Mouse (Mus musculus) MEL (cell line): Measurements from ENCODE around the gene Pla2g2c. TPM values are rescaled to one million over a fixed set of nuclear protein-coding genes. Genes with fewer than 3 reads are reported as not detected.

Experiments
- DNase-seq: peaks from one replicate; pipeline ENCODE4 v3.0.0; 2011; ENCODE audit warnings: low read depth, low spot score
- H3K27ac ChIP-seq: 2 replicates; pipeline ENCODE4 v1.5.1; 2012; ENCODE audit warnings: low read depth, mild to moderate bottlenecking, control low read depth, low read length, moderate library complexity; ENCODE audit not compliant: control insufficient read depth
- H3K27me3 ChIP-seq, 2 experiments: fragments of 150-350 bp in 1 of 2; sonication (generic) in 1 of 2; 2 replicates each; pipeline ENCODE4 v1.6.1; 2012; ENCODE audit warnings: low read length in 2 of 2, mild to moderate bottlenecking in 2 of 2, improper control_type of control experiment in 1 of 2, moderate library complexity in 1 of 2; ENCODE audit not compliant: insufficient read depth in 2 of 2, control insufficient read depth in 1 of 2
- H3K36me3 ChIP-seq, 2 experiments: 2 replicates each; pipeline ENCODE4 v1.6.1; 2012 to 2014; ENCODE audit warnings: low read length in 2 of 2, improper control_type of control experiment in 1 of 2, inconsistent platforms in 1 of 2, mild to moderate bottlenecking in 1 of 2; ENCODE audit not compliant: insufficient read depth in 2 of 2, control insufficient read depth in 1 of 2
- H3K4me1 ChIP-seq, 2 experiments: fragments of 150-350 bp in 1 of 2; sonication (generic) in 1 of 2; 2 replicates each; pipeline ENCODE4 v1.6.1; 2012; ENCODE audit warnings: low read length in 2 of 2, improper control_type of control experiment in 1 of 2, mild to moderate bottlenecking in 1 of 2; ENCODE audit not compliant: insufficient read depth in 2 of 2, control insufficient read depth in 1 of 2
- H3K4me3 ChIP-seq, 2 experiments: fragments of 150-350 bp in 1 of 2; sonication (generic) in 1 of 2; 2 replicates each; pipeline ENCODE4 v1.5.1; 2012; ENCODE audit warnings: low read depth in 2 of 2, low read length in 2 of 2, mild to moderate bottlenecking in 2 of 2, moderate library complexity in 2 of 2, control low read depth in 1 of 2, improper control_type of control experiment in 1 of 2; ENCODE audit not compliant: control insufficient read depth in 1 of 2, insufficient read depth in 1 of 2
- H3K79me2 ChIP-seq: 2 replicates; pipeline ENCODE4 v1.6.1; 2012; ENCODE audit warnings: mild to moderate bottlenecking, low read length, moderate library complexity; ENCODE audit not compliant: control insufficient read depth, poor library complexity, insufficient read depth
- H3K9ac ChIP-seq: 2 replicates; pipeline ENCODE4 v1.6.1; 2012; ENCODE audit warnings: low read depth, mild to moderate bottlenecking, control low read depth, low read length, moderate library complexity; ENCODE audit not compliant: control insufficient read depth, poor library complexity, severe bottlenecking
- H3K9me3 ChIP-seq: fragments of 150-350 bp; sonication (generic); replicated peaks from 2 replicates; pipeline ENCODE4 v1.6.1; 2012; ENCODE audit warnings: mild to moderate bottlenecking, low read length, improper control_type of control experiment, moderate library complexity; ENCODE audit not compliant: insufficient read depth
- BHLHE40 ChIP-seq: IDR thresholded peaks from 2 replicates; pipeline ENCODE4 v1.6.1; 2012; ENCODE audit warnings: low read depth, mild to moderate bottlenecking, inconsistent platforms, low read length, improper control_type of control experiment, borderline replicate concordance
- CHD2 ChIP-seq: IDR thresholded peaks from 2 replicates; pipeline ENCODE4 v1.6.1; 2011; ENCODE audit warnings: low read length, improper control_type of control experiment
- E2F4 ChIP-seq: IDR thresholded peaks from 2 replicates; pipeline ENCODE4 v1.6.1; 2011; ENCODE audit warnings: low read depth, low read length, improper control_type of control experiment, borderline replicate concordance
- ELF1 ChIP-seq: IDR thresholded peaks from 2 replicates; pipeline ENCODE4 v1.6.1; 2014; ENCODE audit warnings: low read depth, mild to moderate bottlenecking, inconsistent platforms, low read length, improper control_type of control experiment, moderate library complexity
- EP300 ChIP-seq, 2 experiments: IDR thresholded peaks; 2 replicates each; pipeline ENCODE4 v1.6.1; 2011; ENCODE audit warnings: improper control_type of control experiment in 2 of 2, low read length in 2 of 2, low read depth in 1 of 2, mild to moderate bottlenecking in 1 of 2
- ETS1 ChIP-seq: IDR thresholded peaks from 2 replicates; pipeline ENCODE4 v1.6.1; 2012; ENCODE audit warnings: low read depth, mild to moderate bottlenecking, inconsistent platforms, low read length, improper control_type of control experiment, moderate library complexity
- GABPA ChIP-seq: IDR thresholded peaks from 2 replicates; pipeline ENCODE4 v1.6.1; 2012; ENCODE audit warnings: low read depth, mild to moderate bottlenecking, inconsistent platforms, low read length, improper control_type of control experiment, moderate library complexity
- HCFC1 ChIP-seq: IDR thresholded peaks from 2 replicates; pipeline ENCODE4 v1.6.1; 2012; ENCODE audit warnings: low read depth, mild to moderate bottlenecking, inconsistent platforms, low read length, improper control_type of control experiment, moderate library complexity
- JUND ChIP-seq: IDR thresholded peaks from 2 replicates; pipeline ENCODE4 v1.6.1; 2011; ENCODE audit warnings: low read depth, mild to moderate bottlenecking, improper control_type of control experiment, low read length
- MAX ChIP-seq: IDR thresholded peaks from 2 replicates; pipeline ENCODE4 v1.6.1; 2011; ENCODE audit warnings: low read length, improper control_type of control experiment
- MAZ ChIP-seq: IDR thresholded peaks from 2 replicates; pipeline ENCODE4 v1.6.1; 2012; ENCODE audit warnings: low read depth, mild to moderate bottlenecking, inconsistent platforms, low read length, improper control_type of control experiment
- MXI1 ChIP-seq: IDR thresholded peaks from 2 replicates; pipeline ENCODE4 v1.6.1; 2011; ENCODE audit warnings: mild to moderate bottlenecking, low read depth, low read length, improper control_type of control experiment
- MYC ChIP-seq: IDR thresholded peaks from 2 replicates; pipeline ENCODE4 v1.6.1; 2011; ENCODE audit warnings: low read depth, mild to moderate bottlenecking, low read length, improper control_type of control experiment, moderate library complexity
- NELFE ChIP-seq: IDR thresholded peaks from 2 replicates; pipeline ENCODE4 v1.6.1; 2011; ENCODE audit warnings: low read depth, low read length, improper control_type of control experiment
- NRF1 ChIP-seq: IDR thresholded peaks from 2 replicates; pipeline ENCODE4 v1.6.1; 2014; ENCODE audit warnings: low read depth, mild to moderate bottlenecking, inconsistent platforms, low read length, improper control_type of control experiment, moderate library complexity; ENCODE audit not compliant: poor library complexity, insufficient read depth, severe bottlenecking
- POLR2A ChIP-seq, 2 experiments: IDR thresholded peaks; 2 replicates each; pipeline ENCODE4 v1.6.1; 2011 to 2012; ENCODE audit warnings: low read length in 2 of 2, mild to moderate bottlenecking in 2 of 2, control low read depth in 1 of 2, improper control_type of control experiment in 1 of 2, low read depth in 1 of 2, moderate library complexity in 1 of 2; ENCODE audit not compliant: control insufficient read depth in 1 of 2, insufficient read depth in 1 of 2, poor library complexity in 1 of 2
- POLR2AphosphoS2 ChIP-seq: IDR thresholded peaks from 2 replicates; pipeline ENCODE4 v1.6.1; 2011; ENCODE audit warnings: low read length, improper control_type of control experiment
- POLR2AphosphoS5 ChIP-seq: IDR thresholded peaks from 2 replicates; pipeline ENCODE4 v1.6.1; 2012; ENCODE audit warnings: low read depth, borderline replicate concordance, mild to moderate bottlenecking, inconsistent platforms, low read length, moderate library complexity, mixed read lengths
- SIN3A ChIP-seq: IDR thresholded peaks from 2 replicates; pipeline ENCODE4 v1.6.1; 2012; ENCODE audit warnings: low read length, improper control_type of control experiment, inconsistent platforms
- TBP ChIP-seq: IDR thresholded peaks from 2 replicates; pipeline ENCODE4 v1.8.0; 2011; ENCODE audit warnings: low read depth, low read length, improper control_type of control experiment
- TCF12 ChIP-seq: IDR thresholded peaks from 2 replicates; pipeline ENCODE4 v1.6.1; 2014; ENCODE audit warnings: low read depth, mild to moderate bottlenecking, inconsistent platforms, low read length, improper control_type of control experiment, moderate library complexity
- UBTF ChIP-seq: IDR thresholded peaks from 2 replicates; pipeline ENCODE4 v1.6.1; 2012; ENCODE audit warnings: low read depth, mild to moderate bottlenecking, inconsistent platforms, low read length, improper control_type of control experiment, moderate library complexity, borderline replicate concordance; ENCODE audit not compliant: insufficient read depth
- USF1 ChIP-seq: IDR thresholded peaks from 2 replicates; pipeline ENCODE4 v1.6.1; 2014; ENCODE audit warnings: low read depth, mild to moderate bottlenecking, inconsistent platforms, low read length, improper control_type of control experiment, moderate library complexity
- USF2 ChIP-seq, 2 experiments: IDR thresholded peaks; 2 replicates each; pipeline ENCODE4 v1.6.1; 2011 to 2012; ENCODE audit warnings: improper control_type of control experiment in 2 of 2, low read length in 2 of 2, borderline replicate concordance in 1 of 2, inconsistent platforms in 1 of 2, low read depth in 1 of 2, mild to moderate bottlenecking in 1 of 2; ENCODE audit not compliant: insufficient read depth in 1 of 2
- ZNF384 ChIP-seq: IDR thresholded peaks from 2 replicates; pipeline ENCODE4 v1.6.1; 2012; ENCODE audit warnings: low read depth, mild to moderate bottlenecking, inconsistent platforms, low read length, improper control_type of control experiment
- polyA plus RNA-seq, 2 experiments: library from polyadenylated mRNA; stranded (reverse) in 1 of 2; unstranded in 1 of 2; fragments of >175 nt in 1 of 2; fragments of >200 nt in 1 of 2; gene quantifications; 2 replicates each; pipeline versions ENCODE4 v1.2.1 to v1.2.4; 2012; ENCODE audit warnings: low replicate concordance in 2 of 2, low read depth in 1 of 2; ENCODE audit not compliant: insufficient read length in 2 of 2, insufficient read depth in 1 of 2, missing spikeins in 1 of 2
- total RNA-seq: library from RNA; depleted of rRNA; stranded (reverse); fragments of 300-350 nt; gene quantifications from 2 replicates; pipeline ENCODE4 v1.2.3, GENCODE M21; 2012

Pla2g2c gene
- total and polyA plus RNA-seq, 3 experiments, result not detected

GRCm38 (mm10) chr4:138712621-138713020 lies 12.0 kb upstream of the Pla2g2c start:
- TF ChIP-seq BHLHE40 (no peak), EP300 (IDR thresholded peaks at IDR 0.05; ENCODE audit: low read depth in 1 of 2, low read length in 2 of 2) (no peak), GABPA (no peak), MAX (no peak), MYC (no peak), TBP (no peak), JUND (no peak), USF1 (no peak), USF2 (IDR thresholded peaks at IDR 0.05; ENCODE audit: borderline replicate concordance in 1 of 2, insufficient read depth in 1 of 2, low read depth in 1 of 2, low read length in 2 of 2) (no peak), ELF1 (no peak), ZNF384 (no peak)
- TF ChIP-seq, all 39 proteins: peak for 0
- no peaks in the 10 kb centered on the region for H3K27me3 ChIP-seq

DNA sequence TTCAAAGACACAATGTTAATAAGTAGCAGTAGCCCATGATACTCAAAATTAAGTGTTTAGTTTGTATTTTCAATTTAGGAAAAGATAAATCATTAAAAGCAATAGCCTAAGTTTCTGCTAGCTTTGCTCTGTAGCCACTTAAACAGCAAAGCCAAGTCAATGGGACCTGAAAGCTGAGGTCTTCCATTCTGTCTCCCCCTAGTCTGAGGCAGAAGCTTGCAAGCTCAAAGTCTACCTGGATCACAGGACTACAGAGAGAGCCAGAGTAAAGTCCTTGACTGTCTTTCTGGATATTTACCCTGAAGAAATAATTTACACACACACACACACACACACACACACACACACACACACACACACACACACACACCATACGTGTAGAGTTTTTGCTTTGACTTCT lies 10.4 kb upstream of the Pla2g2c start:
- no peak overlapping the region for H3K9ac ChIP-seq
- H3K9me3 ChIP-seq, result no peaks in the 10 kb centered on the region
- DNase-seq, result no peak
- TF ChIP-seq CHD2 (no peak), NRF1 (no peak), JUND (no peak), BHLHE40 (no peak), TCF12 (no peak), MXI1 (no peak), UBTF (no peak), MAZ (no peak), ZNF384 (no peak), POLR2A (IDR thresholded peaks at IDR 0.05; ENCODE audit: control insufficient read depth in 1 of 2, insufficient read depth in 1 of 2, low read depth in 1 of 2, low read length in 2 of 2, poor library complexity in 1 of 2) (no peak), ETS1 (no peak), USF1 (no peak), USF2 (IDR thresholded peaks at IDR 0.05; ENCODE audit: borderline replicate concordance in 1 of 2, insufficient read depth in 1 of 2, low read depth in 1 of 2, low read length in 2 of 2) (no peak), HCFC1 (no peak), E2F4 (no peak), SIN3A (no peak), POLR2AphosphoS2 (no peak), NELFE (no peak), POLR2AphosphoS5 (no peak), EP300 (IDR thresholded peaks at IDR 0.05; ENCODE audit: low read depth in 1 of 2, low read length in 2 of 2) (no peak)
- H3K27ac ChIP-seq, result no peak overlapping the region
- no peaks in the 10 kb centered on the region for H3K36me3 ChIP-seq
- no peaks in the 10 kb centered on the region for H3K4me1 ChIP-seq
- H3K79me2 ChIP-seq, result no peaks in the 10 kb centered on the region
- H3K27me3 ChIP-seq, result no peaks in the 10 kb centered on the region
- no peak overlapping the region for H3K4me3 ChIP-seq

More at GRCm38 (mm10) chr4:138712621-138713020, 12.0 kb upstream of the Pla2g2c start:
- no peak for DNase-seq
- H3K36me3 ChIP-seq, result no peaks in the 10 kb centered on the region
- H3K4me1 ChIP-seq, result no peaks in the 10 kb centered on the region
- H3K79me2 ChIP-seq, result no peaks in the 10 kb centered on the region
- H3K9me3 ChIP-seq, result no peaks in the 10 kb centered on the region
- H3K4me3 ChIP-seq, result no peak overlapping the region
- no peak overlapping the region for H3K9ac ChIP-seq
- H3K27ac ChIP-seq, result no peak overlapping the region
